Mouse (Mus musculus) CH12.LX (cell line): Measurements from ENCODE around the gene Dnm2. TPM values are rescaled to one million over a fixed set of nuclear protein-coding genes. Genes with fewer than 3 reads are reported as not detected.

Experiments used
- DNase-seq: peaks from one replicate; pipeline ENCODE4 v3.0.0-alpha.2; 2013; ENCODE audit errors: extremely low read depth
- H3K27ac ChIP-seq: 2 replicates; pipeline ENCODE4 v1.5.1; 2012; ENCODE audit warnings: low read depth, mild to moderate bottlenecking, control low read depth, moderate library complexity; ENCODE audit not compliant: insufficient read depth
- H3K27me3 ChIP-seq: replicated peaks from 2 replicates; pipeline ENCODE3; 2012; ENCODE audit warnings: inconsistent platforms
- H3K36me3 ChIP-seq, 2 experiments: replicated peaks in 1 of 2; 2 replicates each; pipeline versions ENCODE3 to v1.6.1; 2012; ENCODE audit warnings: inconsistent platforms in 1 of 2, low read length in 1 of 2, mild to moderate bottlenecking in 1 of 2, mixed read lengths in 1 of 2, moderate library complexity in 1 of 2; ENCODE audit not compliant: control insufficient read depth in 1 of 2, insufficient read depth in 1 of 2
- H3K4me1 ChIP-seq, 2 experiments: 2 replicates each; pipeline ENCODE4 v1.6.1; 2012; ENCODE audit warnings: inconsistent platforms in 1 of 2, moderate library complexity in 1 of 2; ENCODE audit not compliant: insufficient read depth in 2 of 2, control insufficient read depth in 1 of 2
- H3K4me2 ChIP-seq: 2 replicates; pipeline ENCODE4 v1.6.1; 2012; ENCODE audit warnings: low read depth, mild to moderate bottlenecking, control low read depth; ENCODE audit not compliant: poor library complexity, insufficient read depth, severe bottlenecking
- H3K4me3 ChIP-seq, 3 experiments: fragments of 150-350 bp in 1 of 3; sonication (generic) in 1 of 3; replicated peaks in 1 of 3; 2 replicates each; pipeline versions ENCODE3 to v1.5.1; 2011 to 2012; ENCODE audit warnings: low read depth in 2 of 3, low read length in 2 of 3, mild to moderate bottlenecking in 2 of 3, moderate library complexity in 2 of 3, control low read depth in 1 of 3, improper control_type of control experiment in 1 of 3, inconsistent platforms in 1 of 3, mixed read lengths in 1 of 3; ENCODE audit not compliant: poor library complexity in 1 of 3
- H3K79me2 ChIP-seq: replicated peaks from 2 replicates; pipeline ENCODE4 v1.6.1; 2012; ENCODE audit warnings: mild to moderate bottlenecking, moderate library complexity; ENCODE audit not compliant: control insufficient read depth, poor library complexity, insufficient read depth, severe bottlenecking; ENCODE audit errors: extremely low read depth
- H3K9ac ChIP-seq: 2 replicates; pipeline ENCODE4 v1.6.1; 2012; ENCODE audit warnings: low read depth, mild to moderate bottlenecking, control low read depth, moderate library complexity; ENCODE audit not compliant: insufficient read depth
- H3K9me3 ChIP-seq: replicated peaks from 2 replicates; pipeline ENCODE3; 2012; ENCODE audit warnings: low read length, inconsistent platforms, mixed read lengths
- BHLHE40 ChIP-seq: IDR thresholded peaks from 2 replicates; pipeline ENCODE4 v1.6.1; 2011; ENCODE audit warnings: mild to moderate bottlenecking, low read depth, low read length, improper control_type of control experiment
- CHD1 ChIP-seq: IDR thresholded peaks from 2 replicates; pipeline ENCODE4 v1.6.1; 2012; ENCODE audit warnings: low read depth, low read length, improper control_type of control experiment, inconsistent platforms
- CHD2 ChIP-seq: IDR thresholded peaks from 2 replicates; pipeline ENCODE4 v1.6.1; 2011; ENCODE audit warnings: low read length, improper control_type of control experiment
- CTCF ChIP-seq, 2 experiments: IDR thresholded peaks in 1 of 2; conservative IDR thresholded peaks in 1 of 2; 2 replicates each; pipeline ENCODE4 v1.5.1; 2011 to 2012; ENCODE audit warnings: low read depth in 2 of 2, low read length in 2 of 2, improper control_type of control experiment in 1 of 2, inconsistent platforms in 1 of 2, mild to moderate bottlenecking in 1 of 2, moderate library complexity in 1 of 2
- E2F4 ChIP-seq: IDR thresholded peaks from 2 replicates; pipeline ENCODE4 v1.6.1; 2011; ENCODE audit warnings: low read depth, low read length, improper control_type of control experiment; ENCODE audit not compliant: insufficient replicate concordance
- ELF1 ChIP-seq: IDR thresholded peaks from 2 replicates; pipeline ENCODE4 v1.6.1; 2014; ENCODE audit warnings: low read depth, mild to moderate bottlenecking, inconsistent platforms, low read length, improper control_type of control experiment
- EP300 ChIP-seq: IDR thresholded peaks from 2 replicates; pipeline ENCODE4 v1.6.1; 2011; ENCODE audit warnings: low read length, improper control_type of control experiment
- ETS1 ChIP-seq: conservative IDR thresholded peaks from 2 replicates; pipeline ENCODE4 v1.6.1; 2012; ENCODE audit warnings: low read depth, mild to moderate bottlenecking, inconsistent platforms, low read length, improper control_type of control experiment, moderate library complexity
- GABPA ChIP-seq: IDR thresholded peaks from 2 replicates; pipeline ENCODE4 v1.6.1; 2012; ENCODE audit warnings: low read depth, low read length, improper control_type of control experiment, inconsistent platforms; ENCODE audit not compliant: insufficient replicate concordance
- HCFC1 ChIP-seq: IDR thresholded peaks from 2 replicates; pipeline ENCODE4 v1.6.1; 2012; ENCODE audit warnings: low read depth, mild to moderate bottlenecking, inconsistent platforms, low read length, improper control_type of control experiment
- IRF4 ChIP-seq: IDR thresholded peaks from 2 replicates; pipeline ENCODE4 v1.6.1; 2014; ENCODE audit warnings: low read depth, mild to moderate bottlenecking, inconsistent platforms, low read length, improper control_type of control experiment
- JUN ChIP-seq: IDR thresholded peaks from 2 replicates; pipeline ENCODE4 v1.6.1; 2011; ENCODE audit warnings: low read depth, mild to moderate bottlenecking, low read length, improper control_type of control experiment, moderate library complexity; ENCODE audit not compliant: insufficient read depth
- JUND ChIP-seq: conservative IDR thresholded peaks from 2 replicates; pipeline ENCODE4 v1.6.1; 2011; ENCODE audit warnings: low read depth, low read length, improper control_type of control experiment
- KAT2A ChIP-seq: IDR thresholded peaks from 2 replicates; pipeline ENCODE4 v1.6.1; 2012; ENCODE audit warnings: low read length, improper control_type of control experiment, inconsistent platforms; ENCODE audit not compliant: insufficient replicate concordance
- MAFK ChIP-seq: IDR thresholded peaks from 2 replicates; pipeline ENCODE4 v1.6.1; 2011; ENCODE audit warnings: low read length, improper control_type of control experiment; ENCODE audit not compliant: insufficient replicate concordance
- MAX ChIP-seq: IDR thresholded peaks from 2 replicates; pipeline ENCODE4 v1.6.1; 2011; ENCODE audit warnings: low read length, improper control_type of control experiment
- MAZ ChIP-seq: IDR thresholded peaks from 2 replicates; pipeline ENCODE4 v1.6.1; 2012; ENCODE audit warnings: low read depth, mild to moderate bottlenecking, inconsistent platforms, low read length, improper control_type of control experiment, moderate library complexity
- MEF2A ChIP-seq: IDR thresholded peaks from 2 replicates; pipeline ENCODE4 v1.6.1; 2014; ENCODE audit warnings: low read depth, mild to moderate bottlenecking, inconsistent platforms, low read length, improper control_type of control experiment, borderline replicate concordance
- MXI1 ChIP-seq: IDR thresholded peaks from 2 replicates; pipeline ENCODE4 v1.6.1; 2011; ENCODE audit warnings: mild to moderate bottlenecking, low read depth, low read length, improper control_type of control experiment
- MYC ChIP-seq: IDR thresholded peaks from 2 replicates; pipeline ENCODE4 v1.6.1; 2011; ENCODE audit warnings: low read depth, mild to moderate bottlenecking, improper control_type of control experiment, low read length
- NELFE ChIP-seq: IDR thresholded peaks from 2 replicates; pipeline ENCODE4 v1.6.1; 2011; ENCODE audit warnings: low read depth, low read length, improper control_type of control experiment
- NRF1 ChIP-seq: IDR thresholded peaks from 2 replicates; pipeline ENCODE4 v1.6.1; 2014; ENCODE audit warnings: low read depth, mild to moderate bottlenecking, inconsistent platforms, low read length, improper control_type of control experiment, moderate library complexity
- PAX5 ChIP-seq: IDR thresholded peaks from 2 replicates; pipeline ENCODE4 v1.6.1; 2012; ENCODE audit warnings: low read length, inconsistent platforms, mixed read lengths
- POLR2A ChIP-seq: IDR thresholded peaks from 2 replicates; pipeline ENCODE4 v1.6.1; 2011; ENCODE audit warnings: low read depth, mild to moderate bottlenecking, improper control_type of control experiment, low read length
- POLR2AphosphoS2 ChIP-seq: IDR thresholded peaks from 2 replicates; pipeline ENCODE4 v1.6.1; 2011; ENCODE audit warnings: low read depth, low read length, improper control_type of control experiment
- RAD21 ChIP-seq: IDR thresholded peaks from 2 replicates; pipeline ENCODE4 v1.6.1; 2011; ENCODE audit warnings: low read depth, mild to moderate bottlenecking, low read length, improper control_type of control experiment, moderate library complexity
- RCOR1 ChIP-seq: conservative IDR thresholded peaks from 2 replicates; pipeline ENCODE4 v1.6.1; 2012; ENCODE audit warnings: low read depth, mild to moderate bottlenecking, inconsistent platforms, low read length, improper control_type of control experiment
- SIN3A ChIP-seq: IDR thresholded peaks from 2 replicates; pipeline ENCODE4 v1.6.1; 2012; ENCODE audit warnings: low read length, improper control_type of control experiment, inconsistent platforms
- SMC3 ChIP-seq: IDR thresholded peaks from 2 replicates; pipeline ENCODE4 v1.6.1; 2011; ENCODE audit warnings: low read depth, low read length, improper control_type of control experiment
- TCF12 ChIP-seq: IDR thresholded peaks from 2 replicates; pipeline ENCODE4 v1.6.1; 2014; ENCODE audit warnings: low read depth, mild to moderate bottlenecking, inconsistent platforms, low read length, improper control_type of control experiment
- UBTF ChIP-seq: IDR thresholded peaks from 2 replicates; pipeline ENCODE4 v1.6.1; 2012; ENCODE audit warnings: low read depth, mild to moderate bottlenecking, inconsistent platforms, low read length, improper control_type of control experiment, moderate library complexity
- USF1 ChIP-seq: IDR thresholded peaks from 2 replicates; pipeline ENCODE4 v1.6.1; 2014; ENCODE audit warnings: low read depth, mild to moderate bottlenecking, inconsistent platforms, low read length, improper control_type of control experiment
- USF2 ChIP-seq: conservative IDR thresholded peaks from 2 replicates; pipeline ENCODE4 v1.6.1; 2011; ENCODE audit warnings: low read depth, low read length, improper control_type of control experiment
- ZC3H11A ChIP-seq: IDR thresholded peaks from 2 replicates; pipeline ENCODE4 v1.6.1; 2012; ENCODE audit warnings: low read depth, mild to moderate bottlenecking, inconsistent platforms, low read length, improper control_type of control experiment
- ZKSCAN1 ChIP-seq: IDR thresholded peaks from 2 replicates; pipeline ENCODE4 v1.6.1; 2012; ENCODE audit warnings: low read depth, inconsistent platforms, low read length, improper control_type of control experiment, borderline replicate concordance
- ZMIZ1 ChIP-seq: IDR thresholded peaks from 2 replicates; pipeline ENCODE4 v1.6.1; 2012; ENCODE audit warnings: low read depth, mild to moderate bottlenecking, inconsistent platforms, low read length, improper control_type of control experiment
- ZNF384 ChIP-seq: IDR thresholded peaks from 2 replicates; pipeline ENCODE4 v1.6.1; 2012; ENCODE audit warnings: low read depth, low read length, improper control_type of control experiment, inconsistent platforms
- dilution Hi-C: fragments of 300-500 bp; cut with MboI; formaldehyde crosslinking; loops from 2 replicates; pipeline ENCODE4 v1.14.3; 2020; ENCODE audit warnings: low sequenced_read_pairs; ENCODE audit not compliant: extremely low pct_unique_long_range_greater_than_20kb, extremely low pct_ligation_motif_present
- in situ Hi-C: fragments of 300-500 bp; cut with MboI; formaldehyde crosslinking; loops from 3 replicates; pipeline ENCODE4 v1.14.3; 2019; ENCODE audit warnings: low sequenced_read_pairs, low pct_ligation_motif_present, low pct_unique_long_range_greater_than_20kb, mixed read lengths
- polyA plus RNA-seq: library from polyadenylated mRNA; unstranded; fragments of >175 nt; gene quantifications from 2 replicates; pipeline ENCODE4 v1.2.1, GENCODE M21; 2012; ENCODE audit warnings: low read depth; ENCODE audit not compliant: insufficient read length
- total RNA-seq, 2 experiments: library from RNA; depleted of rRNA; stranded (reverse); fragments of 300-350 nt in 1 of 2; fragments of >200 nt in 1 of 2; gene quantifications; 2 replicates each; pipeline ENCODE4 v1.2.3; 2012 to 2014

Gene Dnm2
- total and polyA plus RNA-seq, 3 experiments, result 36.4 to 64.3 (median 55.4) TPM

- H3K36me3 ChIP-seq, result peaks cover 37 to 42% of the 10 kb centered on the region in 2 experiments
- H3K27ac ChIP-seq, result peak within 1 kb of the TSS; percentile 73
- in situ Hi-C loops (no loop called here), dilution Hi-C loops (no loop called here)
- DNase-seq, result peak; percentile 96
- H3K4me1 ChIP-seq, result peaks cover 12 to 40% of the 10 kb centered on the region in 2 experiments
- H3K4me3 ChIP-seq, result peak within 1 kb of the TSS; percentile 71 to 83 (median 76)
- no peaks in the 10 kb centered on the region for H3K79me2 ChIP-seq
- peaks cover 9% of the 10 kb centered on the region for H3K9me3 ChIP-seq
- peak within 1 kb of the TSS; percentile 61 for H3K9ac ChIP-seq
- H3K27me3 ChIP-seq, result no peaks in the 10 kb centered on the region
- H3K4me2 ChIP-seq, result peak within 1 kb of the TSS; percentile 82
- TF ChIP-seq RCOR1 (0 out of 2 replicates have a peak, but pooled peaks have one; percentile 10), KAT2A (no peak; the same call in 1 of the 2 replicates), CTCF (conservative IDR thresholded peaks at IDR 0.05 in 1 of 2, IDR thresholded peaks at IDR 0.05 in 1 of 2; ENCODE audit: low read depth in 2 of 2, low read length in 2 of 2) (peak in 1 of 2 experiments; percentile 39; a peak in 2 of 4 replicates), POLR2AphosphoS2 (peak; percentile 61; the same call in 1 of the 2 replicates), TCF12 (peak; percentile 56), JUND (no peak), CHD2 (no peak), MXI1 (peak; percentile 75; the same call in 1 of the 2 replicates), E2F4 (peak; percentile 67; the same call in 1 of the 2 replicates), JUN (no peak; the same call in 1 of the 2 replicates), ZC3H11A (no peak), ETS1 (no peak), MAX (peak; percentile 100), ELF1 (no peak; the same call in 1 of the 2 replicates), MAFK (no peak), NRF1 (peak; percentile 47), USF1 (no peak), MEF2A (0 out of 2 replicates have a peak, but pooled peaks have one; percentile 5), GABPA (no peak), ZMIZ1 (peak; percentile 76), IRF4 (peak; percentile 35; the same call in 1 of the 2 replicates), PAX5 (no peak), ZKSCAN1 (no peak), BHLHE40 (no peak), MYC (no peak), POLR2A (peak; percentile 77), SIN3A (peak; percentile 39; the same call in 1 of the 2 replicates), RAD21 (no peak), USF2 (no peak), HCFC1 (peak; percentile 81), NELFE (peak; percentile 84), MAZ (peak; percentile 55; the same call in 1 of the 2 replicates), CHD1 (no peak), SMC3 (no peak), EP300 (no peak), UBTF (no peak), ZNF384 (no peak)
Observed at GRCm38 (mm10) chr9:21509772-21510688, 85.3 kb downstream of the Dnm2 start, which contains the start of gene Tmed1. Tmed1 (minus strand) TSS chr9:21510252.
